Mouse (Mus musculus) heart, embryonic 13.5 days (tissue): ENCODE results near the gene Ccdc189. TPM values are rescaled to one million over a fixed set of nuclear protein-coding genes. Genes with fewer than 3 reads are reported as not detected.

Experiments
- ATAC-seq: fragments of 200-750 bp; cut with Nextera tagmentation; 2 replicates; pipeline ENCODE4 v1.8.0; 2017; ENCODE audit warnings: moderate TSS enrichment; ENCODE audit not compliant: insufficient number of reproducible peaks, low FRiP score, low TSS enrichment; ENCODE audit errors: extremely low read depth
- H3K27ac ChIP-seq: fragments of 300-500 bp; sonication (generic); replicated peaks from 2 replicates; pipeline ENCODE4 v1.5.1; 2015; ENCODE audit warnings: moderate library complexity, mild to moderate bottlenecking, inconsistent platforms
- H3K27me3 ChIP-seq: fragments of 300-500 bp; sonication (generic); replicated peaks from 2 replicates; pipeline ENCODE4 v1.6.1; 2015; ENCODE audit warnings: mild to moderate bottlenecking, inconsistent platforms
- H3K36me3 ChIP-seq: fragments of 300-500 bp; sonication (generic); 2 replicates; pipeline ENCODE4 v1.6.1; 2015; ENCODE audit warnings: mild to moderate bottlenecking, inconsistent platforms
- H3K4me1 ChIP-seq: fragments of 300-500 bp; sonication (generic); 2 replicates; pipeline ENCODE4 v1.6.1; 2015; ENCODE audit warnings: inconsistent platforms
- H3K4me2 ChIP-seq: fragments of 300-500 bp; sonication (generic); 2 replicates; pipeline ENCODE4 v1.6.1; 2015; ENCODE audit warnings: inconsistent platforms, mild to moderate bottlenecking, moderate library complexity
- H3K4me3 ChIP-seq: fragments of 300-500 bp; sonication (generic); 2 replicates; pipeline ENCODE4 v1.5.1; 2015; ENCODE audit warnings: moderate library complexity, mild to moderate bottlenecking, inconsistent platforms
- H3K9ac ChIP-seq: fragments of 300-500 bp; sonication (generic); 2 replicates; pipeline ENCODE4 v1.6.1; 2015; ENCODE audit warnings: inconsistent platforms, mild to moderate bottlenecking, moderate library complexity
- H3K9me3 ChIP-seq: fragments of 300-500 bp; sonication (generic); 2 replicates; pipeline ENCODE4 v1.6.1; 2016; ENCODE audit warnings: inconsistent platforms
- whole genome bisulfite sequencing: fragments of 180-500 bp; shearing (Covaris S2); methylation state at CpG from one replicate; pipeline ENCODE4 v1.1.7; 2015; ENCODE audit warnings: mixed read lengths; 5-methylcytosine and 5-hydroxymethylcytosine counted together
- polyA plus RNA-seq: library from polyadenylated mRNA; unstranded; fragments of >200 nt; fragmentation: Nextera tagmentation; extraction: Ambion mirVana; gene quantifications from 2 replicates; pipeline ENCODE4 v1.2.1, GENCODE M21; 2015

Ccdc189 gene
- polyA plus RNA-seq, 1 experiment from 2014 or later, result 7.8 TPM

DNA sequence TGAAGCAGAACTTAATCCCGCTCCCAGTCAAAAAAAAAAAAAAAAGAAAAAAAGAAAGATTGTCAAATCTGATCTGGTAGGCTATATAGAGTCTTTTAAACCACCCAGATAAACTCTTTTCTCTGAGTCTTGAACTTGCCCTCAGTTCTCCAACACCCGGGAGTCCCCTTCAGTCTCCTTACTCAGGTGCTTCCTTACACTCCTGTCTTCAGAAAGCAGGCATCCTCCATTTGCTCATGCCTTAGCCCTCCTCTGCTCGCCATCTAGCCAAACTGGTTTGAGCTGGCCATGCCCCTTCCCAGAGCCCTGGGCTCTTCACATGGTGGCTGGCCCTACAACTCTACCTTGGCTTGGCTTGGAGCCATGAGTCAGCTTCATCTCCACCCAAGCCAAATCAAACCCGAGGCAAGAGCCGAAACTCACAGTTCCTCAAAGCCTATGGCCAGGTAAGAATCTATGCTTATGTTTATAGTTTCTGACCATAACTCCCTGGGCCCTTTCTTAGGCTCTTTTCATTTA, 27.0 kb downstream of the Ccdc189 start, which contains the start of gene Tmem265:
TSS of gene Tmem265 (plus strand) at position 51 of the 519 bp plus-strand sequence.
- Histone ChIP-seq H3K9ac (no peak within 1 kb of the TSS), H3K4me2 (no peak within 1 kb of the TSS), H3K27ac (no peak within 1 kb of the TSS), H3K27me3 (no peaks in the 10 kb centered on the region), H3K9me3 (no peaks in the 10 kb centered on the region), H3K36me3 (peaks cover 89% of the 10 kb centered on the region), H3K4me1 (peaks cover 13% of the 10 kb centered on the region), H3K4me3 (no peak within 1 kb of the TSS)
- no peak for ATAC-seq
- 92% methylated on average over 5 of the region's 5 CpGs for WGBS

DNA sequence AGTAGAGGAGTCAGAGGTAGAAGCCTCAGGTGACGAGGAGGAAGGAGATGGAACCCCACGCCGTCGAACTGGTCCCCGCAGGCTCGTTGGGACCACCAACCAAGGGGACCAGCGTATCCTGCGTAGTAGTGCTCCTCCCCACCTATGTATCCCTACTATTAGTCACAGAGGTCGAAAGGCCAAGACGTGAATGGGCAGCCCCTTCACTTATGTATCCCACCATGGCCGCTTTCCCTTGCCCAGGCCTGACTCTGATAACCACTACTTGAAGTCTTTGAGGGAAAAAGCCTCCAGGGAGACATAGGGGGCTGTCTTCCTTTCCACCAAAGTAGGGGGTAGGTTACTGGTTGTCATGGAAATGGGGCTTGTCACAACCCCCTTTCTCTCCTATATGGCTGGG, 27.8 kb downstream of the Ccdc189 start:
- ATAC-seq, result no peak
- no peaks in the 10 kb centered on the region for H3K9me3 ChIP-seq
- no peaks in the 10 kb centered on the region for H3K27me3 ChIP-seq
- no peak overlapping the region for H3K27ac ChIP-seq
- WGBS, result 89% methylated on average over 11 of the region's 11 CpGs
- H3K9ac ChIP-seq, result no peak overlapping the region
- peaks cover 13% of the 10 kb centered on the region for H3K4me1 ChIP-seq
- H3K4me2 ChIP-seq, result no peak overlapping the region
- no peak overlapping the region for H3K4me3 ChIP-seq
- H3K36me3 ChIP-seq, result peaks cover 90% of the 10 kb centered on the region

DNA sequence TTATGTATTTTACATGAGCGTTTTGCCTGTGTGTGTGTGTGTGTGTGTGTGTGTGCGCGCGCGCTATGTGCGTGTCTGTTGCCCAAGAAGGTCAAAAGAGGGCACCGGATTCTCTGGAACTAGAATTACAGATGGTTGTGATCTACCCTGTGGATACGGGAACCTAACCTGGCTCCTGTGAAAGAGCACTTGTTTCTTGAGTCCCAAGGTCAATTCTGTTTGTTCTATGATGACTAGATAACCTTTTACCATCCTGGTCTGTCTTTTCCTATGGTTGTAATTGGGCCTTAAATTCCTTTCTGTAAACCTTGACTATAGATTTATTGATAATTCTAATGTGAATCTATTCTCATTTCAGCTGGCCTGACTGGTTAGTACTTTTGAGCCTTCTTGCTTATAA, 36.8 kb downstream of the Ccdc189 start:
- 95% methylated on average over 8 of the region's 8 CpGs for WGBS
- H3K9ac ChIP-seq, result no peak overlapping the region
- H3K9me3 ChIP-seq, result no peaks in the 10 kb centered on the region
- H3K4me3 ChIP-seq, result no peak overlapping the region
- H3K4me1 ChIP-seq, result no peaks in the 10 kb centered on the region
- no peaks in the 10 kb centered on the region for H3K27me3 ChIP-seq
- peaks cover 88% of the 10 kb centered on the region for H3K36me3 ChIP-seq
- no peak for ATAC-seq
- H3K4me2 ChIP-seq, result no peak overlapping the region
- H3K27ac ChIP-seq, result no peak overlapping the region

DNA sequence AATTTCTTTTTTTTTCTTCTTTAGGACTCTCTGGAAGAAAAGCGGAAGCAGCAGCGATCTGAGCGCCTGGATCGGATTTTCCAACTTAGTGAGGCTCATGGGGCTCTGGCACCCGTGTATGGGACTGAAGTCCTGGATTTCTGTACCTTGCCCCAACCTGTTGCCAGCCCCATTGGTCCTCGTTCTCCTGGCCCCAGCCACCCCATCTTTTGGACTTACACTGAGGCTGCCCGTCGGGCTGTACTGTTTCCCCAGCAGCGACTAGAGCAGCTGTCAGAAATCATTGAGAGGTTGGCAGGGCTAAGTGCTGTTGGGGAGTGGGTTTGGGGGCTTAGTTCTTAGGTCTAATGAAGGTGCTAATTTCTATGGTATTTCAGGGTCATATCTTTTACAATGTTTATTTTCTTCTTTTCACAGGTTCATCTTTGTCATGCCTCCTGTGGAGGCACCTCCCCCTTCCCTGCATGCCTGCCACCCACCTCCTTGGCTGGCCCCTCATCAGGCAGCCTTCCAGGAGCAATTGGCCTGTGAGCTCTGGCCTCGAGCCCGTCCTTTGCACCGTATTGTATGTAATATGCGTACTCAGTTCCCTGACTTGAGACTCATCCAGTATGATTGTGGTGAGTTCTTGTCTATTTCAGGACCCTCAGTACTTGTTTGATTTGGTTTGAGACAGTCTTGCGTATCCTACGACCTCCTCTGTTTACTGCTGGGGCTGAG, 39.1 kb downstream of the Ccdc189 start:
- WGBS, result 87% methylated on average over 15 of the region's 15 CpGs
- ATAC-seq, result no peak
- no peak overlapping the region for H3K4me2 ChIP-seq
- H3K9ac ChIP-seq, result no peak overlapping the region
- no peaks in the 10 kb centered on the region for H3K27me3 ChIP-seq
- H3K27ac ChIP-seq, result no peak overlapping the region
- no peaks in the 10 kb centered on the region for H3K9me3 ChIP-seq
- H3K36me3 ChIP-seq, result peaks cover 87% of the 10 kb centered on the region
- H3K4me3 ChIP-seq, result no peak overlapping the region
- H3K4me1 ChIP-seq, result no peaks in the 10 kb centered on the region

DNA sequence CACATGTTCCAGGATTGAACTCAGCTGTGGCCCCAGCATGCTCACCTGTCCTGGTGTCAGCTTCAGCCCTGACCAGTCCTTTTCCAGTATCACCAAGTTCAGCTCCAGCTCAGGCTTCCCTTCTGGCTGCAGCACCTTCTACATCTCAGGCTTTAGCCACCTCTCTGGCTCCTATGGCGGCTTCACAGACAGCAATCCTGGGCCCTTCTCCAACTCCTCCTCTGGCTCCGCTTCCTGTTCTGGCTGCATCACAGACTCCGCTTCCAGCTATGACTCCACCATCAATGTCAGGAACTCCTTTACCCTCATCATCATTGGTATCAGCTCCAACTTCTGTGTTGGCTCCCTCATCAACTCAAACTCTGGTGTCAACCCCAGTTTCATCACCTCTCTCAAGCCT, 46.7 kb downstream of the Ccdc189 start:
- Histone ChIP-seq H3K4me3 (no peak overlapping the region), H3K9me3 (no peaks in the 10 kb centered on the region), H3K27ac (no peak overlapping the region), H3K4me1 (peaks cover 5% of the 10 kb centered on the region; the same call in 1 of the 2 replicates), H3K36me3 (peaks cover 96% of the 10 kb centered on the region), H3K4me2 (no peak overlapping the region), H3K9ac (no peak overlapping the region), H3K27me3 (no peaks in the 10 kb centered on the region)
- WGBS, result 87% methylated on average over 3 of the region's 3 CpGs
- ATAC-seq, result no peak

Other genes with a start within 250 kb of the Ccdc189 start
- gene Zfp768, start 243.0 kb downstream of the Ccdc189 start, polyA plus RNA-seq, result 16.5 and 16.6 TPM in 2 replicates
- gene Zfp747, start 212.5 kb downstream of the Ccdc189 start, polyA plus RNA-seq, result 4.7 and 5.3 TPM in 2 replicates
- 3.6 TPM in 2 replicates for gene 9130019O22Rik, start 201.4 kb downstream of the Ccdc189 start, polyA plus RNA-seq
- 4.3 and 4.9 TPM in 2 replicates for gene E430018J23Rik, start 195.0 kb downstream of the Ccdc189 start, polyA plus RNA-seq
- gene Zfp764, start 181.8 kb downstream of the Ccdc189 start, polyA plus RNA-seq, result 4.6 and 5.0 TPM in 2 replicates
- gene Zfp688, start 166.5 kb downstream of the Ccdc189 start, polyA plus RNA-seq, result 13.5 and 16.3 TPM in 2 replicates
- 5.1 and 5.2 TPM in 2 replicates for gene Zfp689, start 139.4 kb downstream of the Ccdc189 start, polyA plus RNA-seq
- gene Prr14, start 129.0 kb downstream of the Ccdc189 start, polyA plus RNA-seq, result 27.3 and 27.7 TPM in 2 replicates
- gene Fbrs, start 109.4 kb downstream of the Ccdc189 start, polyA plus RNA-seq, result 7.3 and 7.7 TPM in 2 replicates
- gene Srcap, start 76.6 kb downstream of the Ccdc189 start, polyA plus RNA-seq, result 30.9 and 33.1 TPM in 2 replicates
- gene Gm42715, start 69.0 kb downstream of the Ccdc189 start, polyA plus RNA-seq, result 9.4 TPM in 2 replicates
- gene Tmem265, start 27.2 kb downstream of the Ccdc189 start, polyA plus RNA-seq, result 0.47 and 3.5 TPM in 2 replicates
- 30.2 and 34.3 TPM in 2 replicates for gene Phkg2, start 15.3 kb downstream of the Ccdc189 start, polyA plus RNA-seq
- gene Rnf40, start 172 bp upstream of the Ccdc189 start, polyA plus RNA-seq, result 25.7 and 26.9 TPM in 2 replicates
- 8.4 and 9.5 TPM in 2 replicates for gene Zfp629, start 27.2 kb upstream of the Ccdc189 start, polyA plus RNA-seq
- gene Bcl7c, start 120.3 kb upstream of the Ccdc189 start, polyA plus RNA-seq, result 30.7 and 35.8 TPM in 2 replicates
- gene Ctf1, start 124.1 kb upstream of the Ccdc189 start, polyA plus RNA-seq, result 4.6 TPM in 2 replicates
- 0.08 TPM in 1 of 2 replicates, not detected in the other for gene Ctf2, start 143.6 kb upstream of the Ccdc189 start, polyA plus RNA-seq
- 1.8 and 3.0 TPM in 2 replicates for gene Fbxl19, start 155.9 kb upstream of the Ccdc189 start, polyA plus RNA-seq
- 15.8 and 15.9 TPM in 2 replicates for gene Orai3, start 181.2 kb upstream of the Ccdc189 start, polyA plus RNA-seq
- gene Setd1a, start 188.1 kb upstream of the Ccdc189 start, polyA plus RNA-seq, result 12.6 and 17.0 TPM in 2 replicates
- not detected in 2 replicates for gene Gm49388, start 197.0 kb upstream of the Ccdc189 start, polyA plus RNA-seq
- gene Hsd3b7, start 212.0 kb upstream of the Ccdc189 start, polyA plus RNA-seq, result 19.5 and 21.6 TPM in 2 replicates
- 39.2 and 48.9 TPM in 2 replicates for gene Stx4a, start 235.7 kb upstream of the Ccdc189 start, polyA plus RNA-seq
- gene Stx1b, start 236.0 kb upstream of the Ccdc189 start, polyA plus RNA-seq, result 1.1 and 1.7 TPM in 2 replicates